Mouse (Mus musculus): ENCODE measurements at regions not wholly inside any gene's neighbourhood (a gene's known extent, or its start where the extent isn't known, plus 50 kb on each side); places are given as distances from the start of the nearest gene placed in this dataset.

- Histone ChIP-seq H3K4me1 (replicated peaks; ENCODE audit: control insufficient read depth, insufficient read depth, low read length) (peaks cover 6% of the 10 kb centered on the region), H3K36me3 (ENCODE audit: control insufficient read depth, insufficient read depth, low read length) (no peaks in the 10 kb centered on the region), H3K27me3 (ENCODE audit: control insufficient read depth, insufficient read depth, low read length) (no peaks in the 10 kb centered on the region), H3K4me3 (ENCODE audit: control insufficient read depth, insufficient read depth, low read length) (no peak overlapping the region), H3K27ac (ENCODE audit: control insufficient read depth, insufficient read depth, low read length) (no peak overlapping the region)
- WGBS, result 61% methylated on average over 4 of the region's 4 CpGs
- TF ChIP-seq CTCF (IDR thresholded peaks at IDR 0.05; ENCODE audit: borderline replicate concordance, control insufficient read depth, extremely low read depth, insufficient read depth, low read length, poor library complexity) (no peak), POLR2A (IDR thresholded peaks at IDR 0.05; ENCODE audit: control insufficient read depth, extremely low read depth, insufficient read depth, low read length, poor library complexity) (no peak)
- no peak for DNase-seq
Measured at GRCm38 (mm10) chr12:8854401-8854800, 67.1 kb upstream of the Laptm4a start.

GRCm38 (mm10) chr12:8855119-8855518, 66.3 kb upstream of the Laptm4a start:
- Histone ChIP-seq H3K4me1 (replicated peaks; ENCODE audit: control insufficient read depth, insufficient read depth, low read length) (peaks cover 6% of the 10 kb centered on the region), H3K4me3 (ENCODE audit: control insufficient read depth, insufficient read depth, low read length) (no peak overlapping the region), H3K27me3 (ENCODE audit: control insufficient read depth, insufficient read depth, low read length) (no peaks in the 10 kb centered on the region), H3K27ac (ENCODE audit: control insufficient read depth, insufficient read depth, low read length) (no peak overlapping the region), H3K36me3 (ENCODE audit: control insufficient read depth, insufficient read depth, low read length) (no peaks in the 10 kb centered on the region)
- no peak for DNase-seq
- TF ChIP-seq CTCF (IDR thresholded peaks at IDR 0.05; ENCODE audit: borderline replicate concordance, control insufficient read depth, extremely low read depth, insufficient read depth, low read length, poor library complexity) (no peak), POLR2A (IDR thresholded peaks at IDR 0.05; ENCODE audit: control insufficient read depth, extremely low read depth, insufficient read depth, low read length, poor library complexity) (no peak)
- 90% methylated on average over 5 of the region's 5 CpGs for WGBS

- Histone ChIP-seq H3K27ac (ENCODE audit: control insufficient read depth, insufficient read depth, low read length) (no peak overlapping the region), H3K36me3 (ENCODE audit: control insufficient read depth, insufficient read depth, low read length) (no peaks in the 10 kb centered on the region), H3K4me1 (replicated peaks; ENCODE audit: control insufficient read depth, insufficient read depth, low read length) (peaks cover 6% of the 10 kb centered on the region), H3K27me3 (ENCODE audit: control insufficient read depth, insufficient read depth, low read length) (no peaks in the 10 kb centered on the region), H3K4me3 (ENCODE audit: control insufficient read depth, insufficient read depth, low read length) (no peak overlapping the region)
- no peak for TF ChIP-seq CTCF (IDR thresholded peaks at IDR 0.05; ENCODE audit: borderline replicate concordance, control insufficient read depth, extremely low read depth, insufficient read depth, low read length, poor library complexity)
- TF ChIP-seq POLR2A (IDR thresholded peaks at IDR 0.05; ENCODE audit: control insufficient read depth, extremely low read depth, insufficient read depth, low read length, poor library complexity), result no peak
- 76% methylated on average over 1 of the region's 1 CpGs for WGBS
- DNase-seq, result no peak
Measured at GRCm38 (mm10) chr12:8856051-8856543, 65.4 kb upstream of the Laptm4a start.

- TF ChIP-seq POLR2A (IDR thresholded peaks at IDR 0.05; ENCODE audit: control insufficient read depth, extremely low read depth, insufficient read depth, low read length, poor library complexity), result no peak
- TF ChIP-seq CTCF (IDR thresholded peaks at IDR 0.05; ENCODE audit: borderline replicate concordance, control insufficient read depth, extremely low read depth, insufficient read depth, low read length, poor library complexity), result no peak
- Histone ChIP-seq H3K27me3 (ENCODE audit: control insufficient read depth, insufficient read depth, low read length) (no peaks in the 10 kb centered on the region), H3K4me1 (replicated peaks; ENCODE audit: control insufficient read depth, insufficient read depth, low read length) (peaks cover 6% of the 10 kb centered on the region), H3K36me3 (ENCODE audit: control insufficient read depth, insufficient read depth, low read length) (no peaks in the 10 kb centered on the region), H3K27ac (ENCODE audit: control insufficient read depth, insufficient read depth, low read length) (no peak overlapping the region), H3K4me3 (ENCODE audit: control insufficient read depth, insufficient read depth, low read length) (no peak overlapping the region)
- WGBS, result 87% methylated on average over 8 of the region's 8 CpGs
- no peak for DNase-seq
Measured at GRCm38 (mm10) chr12:8857308-8857707, 64.2 kb upstream of the Laptm4a start.

- no peak for DNase-seq
- H3K4me1 ChIP-seq (replicated peaks; ENCODE audit: control insufficient read depth, insufficient read depth, low read length), result peaks cover 6% of the 10 kb centered on the region
- TF ChIP-seq POLR2A (IDR thresholded peaks at IDR 0.05; ENCODE audit: control insufficient read depth, extremely low read depth, insufficient read depth, low read length, poor library complexity), result no peak
- TF ChIP-seq CTCF (IDR thresholded peaks at IDR 0.05; ENCODE audit: borderline replicate concordance, control insufficient read depth, extremely low read depth, insufficient read depth, low read length, poor library complexity), result no peak
- H3K27me3 ChIP-seq (ENCODE audit: control insufficient read depth, insufficient read depth, low read length), result no peaks in the 10 kb centered on the region
- H3K36me3 ChIP-seq (ENCODE audit: control insufficient read depth, insufficient read depth, low read length), result no peaks in the 10 kb centered on the region
- H3K4me3 ChIP-seq (ENCODE audit: control insufficient read depth, insufficient read depth, low read length), result no peak overlapping the region
- H3K27ac ChIP-seq (ENCODE audit: control insufficient read depth, insufficient read depth, low read length), result no peak overlapping the region; the same call in 1 of the 2 replicates
- WGBS, result 36% methylated on average over 7 of the region's 7 CpGs
Measured at GRCm38 (mm10) chr12:8858748-8859147, 62.7 kb upstream of the Laptm4a start.

- Histone ChIP-seq H3K27me3 (ENCODE audit: control insufficient read depth, insufficient read depth, low read length) (no peaks in the 10 kb centered on the region), H3K36me3 (ENCODE audit: control insufficient read depth, insufficient read depth, low read length) (no peaks in the 10 kb centered on the region), H3K4me1 (replicated peaks; ENCODE audit: control insufficient read depth, insufficient read depth, low read length) (peaks cover 6% of the 10 kb centered on the region), H3K4me3 (ENCODE audit: control insufficient read depth, insufficient read depth, low read length) (no peak overlapping the region), H3K27ac (ENCODE audit: control insufficient read depth, insufficient read depth, low read length) (no peak overlapping the region)
- DNase-seq, result no peak
- TF ChIP-seq CTCF (IDR thresholded peaks at IDR 0.05; ENCODE audit: borderline replicate concordance, control insufficient read depth, extremely low read depth, insufficient read depth, low read length, poor library complexity) (no peak), POLR2A (IDR thresholded peaks at IDR 0.05; ENCODE audit: control insufficient read depth, extremely low read depth, insufficient read depth, low read length, poor library complexity) (no peak)
- 89% methylated on average over 4 of the region's 4 CpGs for WGBS
Measured at GRCm38 (mm10) chr12:8859588-8859987, 61.9 kb upstream of the Laptm4a start.

GRCm38 (mm10) chr12:8864830-8865229, 56.6 kb upstream of the Laptm4a start:
- WGBS, result 8% methylated on average over 3 of the region's 3 CpGs
- Histone ChIP-seq H3K36me3 (ENCODE audit: control insufficient read depth, insufficient read depth, low read length) (no peaks in the 10 kb centered on the region), H3K4me3 (ENCODE audit: control insufficient read depth, insufficient read depth, low read length) (no peak overlapping the region), H3K27ac (ENCODE audit: control insufficient read depth, insufficient read depth, low read length) (no peak overlapping the region), H3K4me1 (replicated peaks; ENCODE audit: control insufficient read depth, insufficient read depth, low read length) (no peaks in the 10 kb centered on the region), H3K27me3 (ENCODE audit: control insufficient read depth, insufficient read depth, low read length) (no peaks in the 10 kb centered on the region)
- TF ChIP-seq POLR2A (IDR thresholded peaks at IDR 0.05; ENCODE audit: control insufficient read depth, extremely low read depth, insufficient read depth, low read length, poor library complexity) (no peak), CTCF (IDR thresholded peaks at IDR 0.05; ENCODE audit: borderline replicate concordance, control insufficient read depth, extremely low read depth, insufficient read depth, low read length, poor library complexity) (no peak)
- DNase-seq, result no peak
